Mouse (Mus musculus): ENCODE measurements around the gene Lama5. TPM values are rescaled to one million over a fixed set of nuclear protein-coding genes. Genes with fewer than 3 reads are reported as not detected.

The Lama5 gene
- polyA plus RNA-seq, 1 experiment: 83.3 TPM

DNA sequence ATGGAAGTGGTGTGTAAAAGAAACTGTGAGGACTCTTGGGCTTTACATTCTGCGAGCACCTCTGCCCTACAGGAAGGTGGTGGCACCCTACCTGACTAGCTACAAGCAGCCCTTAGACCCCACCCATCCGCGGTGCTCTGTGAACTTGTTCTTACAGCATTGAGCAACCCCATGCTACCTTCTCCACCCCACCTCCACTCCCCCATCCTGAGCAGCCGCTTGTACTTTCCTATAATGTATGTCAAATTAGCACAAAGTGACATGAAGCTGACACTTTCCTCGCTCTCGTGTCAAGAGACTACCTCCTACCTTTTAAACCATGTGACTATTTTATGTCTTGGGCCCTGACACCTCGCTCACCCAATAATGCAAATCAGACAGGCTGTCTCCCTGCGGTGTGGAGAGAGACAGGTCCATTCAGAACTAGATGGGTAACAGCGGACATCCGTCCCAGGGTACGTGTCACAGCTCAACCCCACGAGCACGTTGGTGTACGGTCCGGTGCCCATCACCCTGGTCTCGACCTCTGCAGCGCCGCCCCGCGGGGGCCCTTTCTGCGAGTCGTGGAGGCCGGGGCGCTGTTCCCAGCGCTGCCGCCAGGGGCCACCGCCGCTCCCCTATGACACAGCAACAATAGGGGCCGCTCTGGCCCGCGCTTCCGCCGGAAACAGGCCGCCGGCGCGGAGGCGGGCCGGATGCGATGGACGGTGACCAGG is 54.7 kb downstream of the Lama5 start, which contains the start of gene Adrm1:
Gene Adrm1 (plus strand): TSS at position 680 of the 716 bp plus-strand sequence.
- Histone ChIP-seq H3K36me3 (ENCODE audit: control insufficient read depth, insufficient read depth, low read length) (no peaks in the 10 kb centered on the region), H3K27ac (ENCODE audit: insufficient read depth, low read depth, low read length) (peak within 1 kb of the TSS; percentile 59), H3K4me1 (ENCODE audit: control insufficient read depth, insufficient read depth, low read length) (peaks cover 15% of the 10 kb centered on the region; the same call in 1 of the 2 replicates), H3K27me3 (replicated peaks; ENCODE audit: control insufficient read depth, insufficient read depth, low read length) (no peaks in the 10 kb centered on the region), H3K4me3 (ENCODE audit: insufficient read depth, low read depth, low read length) (peak within 1 kb of the TSS; percentile 94)
- peak; percentile 98 for DNase-seq
- TF ChIP-seq CTCF (conservative IDR thresholded peaks at IDR 0.05; ENCODE audit: insufficient read depth, insufficient read length, low read depth, low read length) (peak; percentile 66), POLR2A (IDR thresholded peaks at IDR 0.05; ENCODE audit: low read depth, low read length) (no peak)
- 5% methylated on average over 41 of the region's 41 CpGs for WGBS

DNA sequence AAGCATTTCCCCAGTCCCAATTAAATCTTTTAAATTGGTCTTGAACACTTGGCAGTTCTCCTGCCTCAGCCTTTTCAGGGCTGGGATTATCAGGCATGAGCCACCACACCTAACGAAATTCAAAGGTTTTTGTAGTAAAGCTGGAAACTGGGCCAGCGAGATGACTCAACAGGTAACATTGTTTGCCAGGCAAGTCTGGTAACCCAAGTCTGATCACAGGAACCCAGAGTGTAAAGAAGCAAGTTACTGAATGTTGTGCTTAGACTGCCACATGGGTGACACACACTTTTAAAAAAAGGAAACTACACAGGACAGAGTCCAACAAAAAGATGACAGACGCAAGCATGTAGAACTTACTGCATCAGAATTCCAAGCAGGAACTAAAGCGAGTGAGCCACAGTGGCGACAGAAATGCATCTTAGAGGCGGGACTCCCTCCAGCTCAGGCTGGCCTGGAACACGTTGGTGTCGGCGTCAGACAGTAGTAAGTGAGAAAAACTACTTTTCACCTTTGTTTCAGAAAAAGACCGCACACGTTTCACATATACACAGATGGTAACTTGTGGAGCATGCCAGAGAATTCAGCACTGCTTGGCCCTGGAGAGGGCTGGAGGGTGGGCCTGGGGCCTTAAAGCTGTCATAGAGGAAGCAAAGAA is 55.4 kb downstream of the Lama5 start:
- Histone ChIP-seq H3K27ac (ENCODE audit: insufficient read depth, low read depth, low read length) (no peak overlapping the region), H3K4me1 (ENCODE audit: control insufficient read depth, insufficient read depth, low read length) (peaks cover 15% of the 10 kb centered on the region; the same call in 1 of the 2 replicates), H3K36me3 (ENCODE audit: control insufficient read depth, insufficient read depth, low read length) (no peaks in the 10 kb centered on the region), H3K4me3 (ENCODE audit: insufficient read depth, low read depth, low read length) (no peak overlapping the region), H3K27me3 (replicated peaks; ENCODE audit: control insufficient read depth, insufficient read depth, low read length) (no peaks in the 10 kb centered on the region)
- no peak for DNase-seq
- TF ChIP-seq CTCF (conservative IDR thresholded peaks at IDR 0.05; ENCODE audit: insufficient read depth, insufficient read length, low read depth, low read length) (no peak), POLR2A (IDR thresholded peaks at IDR 0.05; ENCODE audit: low read depth, low read length) (no peak)
- 85% methylated on average over 11 of the region's 11 CpGs for WGBS

DNA sequence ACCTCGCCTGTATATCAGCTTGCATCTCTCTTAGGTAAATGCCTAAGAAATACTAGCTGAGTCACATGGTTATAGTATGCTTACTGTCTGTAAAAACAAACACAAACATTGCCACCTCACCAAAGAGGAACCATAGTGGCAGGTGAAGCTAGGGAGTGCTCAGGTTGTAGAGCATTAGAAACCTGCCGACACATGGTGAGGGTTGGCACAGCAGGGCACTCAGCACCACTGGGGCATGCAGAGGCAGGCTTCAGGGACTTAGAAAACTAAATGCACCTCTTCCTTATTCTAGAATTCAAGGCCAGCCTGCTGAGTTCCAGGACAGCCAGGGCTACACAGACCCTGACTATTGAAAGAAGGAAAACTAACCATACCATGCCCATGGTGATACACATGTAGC is 58.8 kb downstream of the Lama5 start:
- DNase-seq: no peak
- H3K36me3 ChIP-seq (ENCODE audit: control insufficient read depth, insufficient read depth, low read length): no peaks in the 10 kb centered on the region
- no peak overlapping the region for H3K27ac ChIP-seq (ENCODE audit: insufficient read depth, low read depth, low read length)
- no peaks in the 10 kb centered on the region for H3K27me3 ChIP-seq (replicated peaks; ENCODE audit: control insufficient read depth, insufficient read depth, low read length)
- no peaks in the 10 kb centered on the region; the same call in 1 of the 2 replicates for H3K4me1 ChIP-seq (ENCODE audit: control insufficient read depth, insufficient read depth, low read length)
- H3K4me3 ChIP-seq (ENCODE audit: insufficient read depth, low read depth, low read length): no peak overlapping the region
- TF ChIP-seq CTCF (conservative IDR thresholded peaks at IDR 0.05; ENCODE audit: insufficient read depth, insufficient read length, low read depth, low read length): no peak
- no peak for TF ChIP-seq POLR2A (IDR thresholded peaks at IDR 0.05; ENCODE audit: low read depth, low read length)
- 81% methylated on average over 2 of the region's 2 CpGs for WGBS

DNA sequence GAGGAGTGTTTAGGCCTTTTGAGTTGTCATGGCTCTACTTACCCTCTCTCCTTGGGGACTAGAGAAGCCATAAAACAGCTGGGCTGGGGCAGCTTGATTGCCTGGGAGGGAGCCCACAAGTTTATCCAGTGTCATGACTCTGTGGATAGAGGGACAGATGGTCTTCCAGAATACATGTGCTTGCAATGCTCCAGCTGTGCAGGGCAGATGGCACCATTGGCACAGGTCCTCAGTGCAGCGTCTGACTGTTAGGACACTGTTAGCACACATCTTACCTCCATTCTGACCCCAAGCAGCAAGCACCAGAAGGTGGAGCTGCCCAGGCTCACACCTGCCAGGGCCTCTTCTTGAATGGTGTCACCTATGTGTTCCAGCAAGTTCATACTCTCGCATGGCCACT is 59.8 kb downstream of the Lama5 start:
- Histone ChIP-seq H3K27ac (ENCODE audit: insufficient read depth, low read depth, low read length) (no peak overlapping the region), H3K4me1 (ENCODE audit: control insufficient read depth, insufficient read depth, low read length) (no peaks in the 10 kb centered on the region; the same call in 1 of the 2 replicates), H3K36me3 (ENCODE audit: control insufficient read depth, insufficient read depth, low read length) (peaks cover 1% of the 10 kb centered on the region; the same call in 1 of the 2 replicates), H3K27me3 (replicated peaks; ENCODE audit: control insufficient read depth, insufficient read depth, low read length) (no peaks in the 10 kb centered on the region), H3K4me3 (ENCODE audit: insufficient read depth, low read depth, low read length) (no peak overlapping the region)
- no peak for DNase-seq
- WGBS: 98% methylated on average over 2 of the region's 2 CpGs
- TF ChIP-seq POLR2A (IDR thresholded peaks at IDR 0.05; ENCODE audit: low read depth, low read length) (no peak), CTCF (conservative IDR thresholded peaks at IDR 0.05; ENCODE audit: insufficient read depth, insufficient read length, low read depth, low read length) (no peak)

DNA sequence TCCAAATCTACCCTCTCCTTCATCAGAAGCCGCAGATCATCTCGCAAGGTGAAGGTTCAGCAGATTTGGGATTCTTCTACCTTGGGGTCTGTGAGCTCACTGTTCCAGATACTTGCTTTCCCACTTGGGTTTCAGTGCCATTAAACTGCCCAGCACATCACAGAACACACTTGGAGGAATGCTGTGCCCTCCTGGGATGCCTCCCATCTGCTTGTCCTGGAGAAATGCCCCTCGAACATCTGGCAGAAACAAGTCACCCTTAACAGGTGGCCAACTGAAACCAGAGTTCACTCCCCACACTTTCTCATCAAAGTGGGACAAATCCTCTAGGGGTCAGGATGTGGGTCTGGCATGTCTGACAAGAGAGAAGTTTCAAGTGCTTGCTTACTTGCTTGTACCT is 67.0 kb downstream of the Lama5 start:
- H3K4me3 ChIP-seq (ENCODE audit: insufficient read depth, low read depth, low read length): no peak overlapping the region
- TF ChIP-seq POLR2A (IDR thresholded peaks at IDR 0.05; ENCODE audit: low read depth, low read length) (no peak), CTCF (conservative IDR thresholded peaks at IDR 0.05; ENCODE audit: insufficient read depth, insufficient read length, low read depth, low read length) (no peak)
- no peaks in the 10 kb centered on the region for H3K27me3 ChIP-seq (replicated peaks; ENCODE audit: control insufficient read depth, insufficient read depth, low read length)
- H3K36me3 ChIP-seq (ENCODE audit: control insufficient read depth, insufficient read depth, low read length): peaks cover 1% of the 10 kb centered on the region
- no peaks in the 10 kb centered on the region for H3K4me1 ChIP-seq (ENCODE audit: control insufficient read depth, insufficient read depth, low read length)
- DNase-seq: no peak
- WGBS: 75% methylated on average over 3 of the region's 3 CpGs
- no peak overlapping the region for H3K27ac ChIP-seq (ENCODE audit: insufficient read depth, low read depth, low read length)

DNA sequence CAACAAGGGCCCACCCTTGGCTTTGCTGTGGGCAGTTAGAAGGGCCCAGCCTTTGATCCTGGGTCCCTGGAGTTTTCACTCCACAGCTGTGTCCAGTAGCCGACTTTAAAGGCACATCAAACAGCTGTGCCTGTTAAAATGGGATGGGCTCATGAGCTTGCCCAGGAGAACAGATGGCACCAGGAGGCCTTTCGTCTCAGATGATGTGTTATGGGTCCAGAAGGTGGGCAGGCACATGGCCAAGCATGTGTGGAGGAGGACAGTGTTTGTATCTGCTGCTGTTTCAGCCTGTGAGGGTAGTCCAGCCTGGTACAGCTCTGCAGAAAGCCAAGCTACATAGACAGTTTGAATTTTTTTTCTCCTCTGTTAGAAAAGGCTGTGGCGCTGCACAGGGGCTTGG is 70.9 kb downstream of the Lama5 start:
- DNase-seq: no peak
- 67% methylated on average over 3 of the region's 3 CpGs for WGBS
- no peak for TF ChIP-seq CTCF (conservative IDR thresholded peaks at IDR 0.05; ENCODE audit: insufficient read depth, insufficient read length, low read depth, low read length)
- TF ChIP-seq POLR2A (IDR thresholded peaks at IDR 0.05; ENCODE audit: low read depth, low read length): no peak
- no peak overlapping the region for H3K27ac ChIP-seq (ENCODE audit: insufficient read depth, low read depth, low read length)
- H3K27me3 ChIP-seq (replicated peaks; ENCODE audit: control insufficient read depth, insufficient read depth, low read length): no peaks in the 10 kb centered on the region
- peaks cover 3% of the 10 kb centered on the region; the same call in 1 of the 2 replicates for H3K4me1 ChIP-seq (ENCODE audit: control insufficient read depth, insufficient read depth, low read length)
- H3K4me3 ChIP-seq (ENCODE audit: insufficient read depth, low read depth, low read length): no peak overlapping the region
- no peaks in the 10 kb centered on the region; the same call in none of the 2 replicates for H3K36me3 ChIP-seq (ENCODE audit: control insufficient read depth, insufficient read depth, low read length)

DNA sequence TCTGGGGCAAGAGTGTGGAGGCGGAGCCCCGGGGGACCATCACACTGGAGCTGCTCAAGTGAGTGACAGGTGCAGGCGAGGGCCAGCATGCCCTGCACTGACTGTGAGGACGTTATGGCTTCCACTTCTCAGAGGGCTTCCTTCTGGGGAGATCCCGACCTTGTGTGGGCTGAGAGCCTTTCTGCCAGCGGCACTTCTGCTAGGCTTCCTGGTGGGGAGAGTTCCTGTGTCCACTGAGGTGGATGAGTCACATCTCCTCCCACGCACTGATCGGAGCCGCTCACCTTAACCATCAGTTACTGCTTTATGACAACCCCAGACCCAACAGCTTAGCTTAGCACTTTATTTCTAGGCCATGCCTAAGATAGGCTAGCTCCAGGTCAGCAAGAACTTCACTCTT is 77.1 kb downstream of the Lama5 start:
- no peak for DNase-seq
- TF ChIP-seq POLR2A (IDR thresholded peaks at IDR 0.05; ENCODE audit: low read depth, low read length): no peak
- Histone ChIP-seq H3K4me3 (ENCODE audit: insufficient read depth, low read depth, low read length) (no peak overlapping the region), H3K27me3 (replicated peaks; ENCODE audit: control insufficient read depth, insufficient read depth, low read length) (no peaks in the 10 kb centered on the region), H3K4me1 (ENCODE audit: control insufficient read depth, insufficient read depth, low read length) (peaks cover 3% of the 10 kb centered on the region; the same call in 1 of the 2 replicates), H3K27ac (ENCODE audit: insufficient read depth, low read depth, low read length) (no peak overlapping the region), H3K36me3 (ENCODE audit: control insufficient read depth, insufficient read depth, low read length) (no peaks in the 10 kb centered on the region; the same call in 1 of the 2 replicates)
- WGBS: 72% methylated on average over 9 of the region's 9 CpGs
